Mouse (Mus musculus): ENCODE results near the gene Rapsn.

Rapsn gene

DNA sequence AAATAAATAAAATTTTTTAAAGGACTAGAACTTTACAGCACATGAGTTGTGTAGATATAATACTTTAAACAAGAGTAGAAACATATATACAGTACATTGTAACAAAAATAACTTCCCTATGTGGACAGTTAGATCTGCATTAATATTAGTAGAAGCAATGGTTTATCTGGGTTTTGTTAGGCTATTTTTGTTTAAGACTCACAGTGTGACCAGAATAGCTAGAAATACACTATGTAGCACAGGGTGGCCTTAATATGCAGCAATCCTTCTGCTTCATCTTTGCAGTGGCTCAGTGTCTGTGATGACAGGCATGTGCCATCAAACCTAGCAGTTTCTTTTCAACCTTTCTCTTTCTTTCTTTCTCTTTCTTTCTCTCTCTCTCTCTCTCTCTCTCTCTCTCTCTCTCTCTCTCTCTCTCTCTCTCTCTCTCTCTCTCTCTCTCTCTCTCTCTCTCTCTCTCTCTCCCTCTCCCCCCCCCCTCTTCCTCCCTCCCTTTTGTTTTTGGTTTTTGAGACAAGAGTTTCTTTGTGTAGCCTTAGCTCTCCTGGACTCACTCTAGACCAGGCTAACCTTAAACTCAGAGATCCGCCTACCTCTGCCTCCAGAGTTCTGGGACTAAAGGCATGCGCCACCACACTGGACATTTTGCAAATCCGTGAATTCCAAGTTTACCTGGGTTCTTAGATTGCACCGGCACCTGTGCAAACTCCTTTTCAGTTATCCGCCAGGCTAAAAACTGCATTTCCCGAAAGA, 17.9 kb downstream of the Rapsn start:
- no peak for DNase-seq

- peak; percentile 97 for DNase-seq
Observed at GRCm38 (mm10) chr2:91053934-91054382, 18.5 kb downstream of the Rapsn start, which contains the start of gene Psmc3. Gene Psmc3, plus strand, starts transcription at chr2:91054009.

- no peak for DNase-seq
Observed at GRCm38 (mm10) chr2:91058435-91058834, 23.0 kb downstream of the Rapsn start.

- no peak for DNase-seq
Observed at GRCm38 (mm10) chr2:91059376-91059775, 24.0 kb downstream of the Rapsn start.

DNA sequence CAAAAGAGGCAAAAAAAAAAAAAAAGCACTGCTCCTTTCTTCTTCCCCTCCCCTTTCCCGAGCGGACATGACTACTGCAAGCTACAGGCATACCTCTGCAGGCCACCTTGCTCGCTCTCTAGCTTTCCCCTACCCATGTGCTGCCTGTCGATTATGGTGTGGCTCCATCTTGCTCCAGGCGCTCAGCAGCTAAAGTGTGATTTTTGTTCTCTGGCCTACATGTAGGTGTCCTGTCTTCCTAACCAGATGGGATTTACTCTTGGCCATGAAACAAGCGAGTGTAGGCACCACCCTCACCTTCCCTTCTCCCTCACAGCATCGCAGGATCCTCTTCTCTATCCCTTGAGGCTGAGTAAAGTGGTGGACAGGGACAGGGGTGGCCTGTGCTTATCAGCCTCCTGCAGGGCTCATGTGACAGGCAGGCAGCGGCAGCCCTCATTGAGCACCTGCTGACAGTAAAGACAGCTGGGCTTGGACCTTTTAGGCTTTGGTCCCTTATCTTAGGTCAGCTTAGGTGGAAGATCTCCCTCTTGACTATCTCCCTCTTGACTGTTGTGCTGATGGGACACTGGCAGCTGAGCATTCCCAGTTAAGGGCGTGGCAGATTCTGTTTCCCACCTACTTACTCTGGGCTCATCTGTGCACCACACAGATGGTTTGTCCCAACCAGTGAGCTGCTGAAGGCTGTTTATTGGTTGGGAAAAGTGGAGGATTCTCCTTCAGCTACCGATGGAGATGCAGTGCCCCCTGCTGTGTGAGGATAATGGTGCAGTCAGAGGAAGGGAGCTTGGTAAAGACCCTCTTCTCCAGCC, 25.3 kb downstream of the Rapsn start:
- DNase-seq: no peak

DNA sequence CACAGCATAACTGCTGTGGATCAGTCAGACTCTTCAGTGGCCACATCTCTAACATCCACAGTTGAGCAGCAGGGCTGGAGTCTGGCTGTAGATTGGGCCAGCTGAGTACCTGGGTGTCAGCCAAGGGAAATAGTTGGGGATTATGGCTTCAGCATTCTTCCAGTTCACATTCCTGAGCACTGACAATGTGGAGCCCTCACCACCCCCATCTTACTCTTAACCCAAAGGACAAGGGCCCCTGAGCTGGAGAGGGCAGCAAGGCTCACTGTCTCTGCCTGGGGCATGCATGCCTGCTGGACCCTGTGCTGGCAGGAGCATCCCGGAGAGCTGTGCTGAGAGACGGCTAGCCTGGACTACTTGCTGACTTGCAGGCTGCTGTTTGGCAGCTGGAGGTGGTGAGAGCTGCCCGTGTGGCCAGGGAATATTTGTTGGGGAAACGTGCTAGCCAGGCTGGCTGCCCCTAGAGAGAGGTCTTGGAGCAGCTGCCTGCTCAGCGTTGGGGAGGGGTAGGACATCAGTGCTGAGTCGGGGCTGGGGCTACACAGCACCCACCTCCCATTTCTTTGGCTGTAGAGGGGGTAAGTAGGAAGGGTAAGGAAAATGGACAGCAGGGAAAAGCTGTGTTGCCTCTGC, 26.5 kb downstream of the Rapsn start:
- DNase-seq: no peak

DNA sequence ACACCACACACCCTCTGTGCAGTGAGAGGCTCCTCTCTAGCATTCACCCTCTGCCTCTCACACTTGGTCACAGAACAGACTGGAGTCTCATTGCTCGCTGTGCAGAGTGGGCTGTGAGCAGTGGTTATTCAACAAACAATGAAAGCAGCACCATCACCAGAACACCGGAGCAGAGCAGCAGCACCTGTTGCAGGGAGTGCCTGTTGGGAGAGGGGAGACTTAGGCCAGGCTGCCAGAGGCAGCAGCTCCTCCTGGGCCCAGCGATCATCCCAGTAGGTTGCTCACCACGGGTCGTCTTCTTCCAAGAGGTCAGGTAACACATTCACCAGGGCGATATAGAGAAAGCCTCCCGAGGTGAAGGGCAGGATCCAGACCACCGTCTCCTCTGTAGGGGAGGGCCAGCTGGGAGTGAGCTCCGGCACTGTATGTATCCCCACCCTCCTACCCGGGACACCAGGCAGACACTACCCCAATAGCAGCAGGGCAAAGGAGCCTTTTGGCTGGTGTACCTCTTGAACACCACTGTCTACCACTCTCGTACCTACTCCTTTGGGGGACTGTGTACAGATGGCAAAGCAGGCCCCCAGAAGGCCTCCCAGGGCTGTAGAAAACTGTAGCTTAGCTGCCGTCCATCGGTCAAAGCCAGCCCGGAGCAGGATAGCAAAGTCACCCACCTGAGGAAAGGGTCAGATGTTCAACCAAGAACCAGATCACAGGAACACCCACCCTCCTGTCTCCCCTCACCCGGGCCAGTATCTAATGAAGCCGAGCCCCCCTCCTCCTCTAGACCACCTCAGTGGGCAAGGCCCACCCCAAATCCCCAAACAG, 27.6 kb downstream of the Rapsn start:
- DNase-seq: no peak

GRCm38 (mm10) chr2:91064211-91064610, 28.8 kb downstream of the Rapsn start:
- no peak for DNase-seq

DNA sequence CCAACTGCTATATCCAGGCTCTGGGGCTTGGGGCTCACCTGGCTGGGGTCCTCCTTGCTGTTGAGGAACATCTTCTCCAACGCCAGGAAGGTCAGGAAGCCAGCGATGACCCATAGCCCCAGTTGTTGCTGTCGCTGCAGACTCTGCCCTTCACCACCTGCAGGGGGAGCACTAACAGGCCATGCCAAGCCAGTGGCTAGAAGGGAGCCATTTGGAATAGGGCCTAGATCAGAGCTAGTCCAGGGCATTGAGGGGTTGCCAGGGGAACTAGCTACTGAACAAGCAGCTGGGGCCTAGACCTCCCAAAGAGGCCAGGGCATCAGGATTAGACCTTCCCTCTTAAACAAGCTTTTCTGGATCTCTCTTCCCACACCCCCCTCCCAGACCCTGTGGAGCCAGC, 30.1 kb downstream of the Rapsn start:
- peak; percentile 62 for DNase-seq

- no peak for DNase-seq
Observed at GRCm38 (mm10) chr2:91066455-91066854, 31.0 kb downstream of the Rapsn start.

DNA sequence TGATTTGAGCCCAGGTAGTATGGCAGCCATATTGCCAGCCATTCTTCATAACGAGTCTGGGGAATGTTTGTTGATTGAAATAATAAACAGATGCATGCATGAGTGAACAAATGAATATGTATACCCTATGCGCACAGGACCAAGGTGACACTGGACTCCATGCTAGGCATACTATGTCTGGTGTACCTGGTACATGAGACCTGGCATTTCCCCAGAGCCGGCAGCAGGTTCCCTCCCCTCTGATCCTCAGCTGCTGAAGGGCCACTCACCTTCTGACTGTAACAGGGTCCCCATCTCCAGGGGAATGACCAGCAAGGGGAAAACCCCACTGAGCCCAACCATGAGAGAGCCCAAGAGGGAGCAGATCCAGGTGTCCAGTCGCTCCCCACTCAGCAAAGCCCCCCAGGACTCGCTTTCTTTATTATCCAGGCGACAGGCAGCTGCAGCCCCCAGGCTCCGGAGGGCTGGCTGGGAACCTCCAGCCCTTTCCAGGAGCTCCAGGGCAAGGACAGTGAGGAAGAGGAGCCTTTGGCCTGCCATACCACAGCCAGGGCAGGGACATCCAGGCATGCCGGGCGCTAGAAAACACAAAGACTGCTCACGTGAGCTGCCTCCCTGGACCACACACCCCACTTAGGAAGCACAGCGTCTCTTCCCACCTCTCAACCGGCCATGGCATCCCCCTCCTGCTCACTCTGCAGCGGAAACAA, 32.9 kb downstream of the Rapsn start:
- DNase-seq: no peak

DNA sequence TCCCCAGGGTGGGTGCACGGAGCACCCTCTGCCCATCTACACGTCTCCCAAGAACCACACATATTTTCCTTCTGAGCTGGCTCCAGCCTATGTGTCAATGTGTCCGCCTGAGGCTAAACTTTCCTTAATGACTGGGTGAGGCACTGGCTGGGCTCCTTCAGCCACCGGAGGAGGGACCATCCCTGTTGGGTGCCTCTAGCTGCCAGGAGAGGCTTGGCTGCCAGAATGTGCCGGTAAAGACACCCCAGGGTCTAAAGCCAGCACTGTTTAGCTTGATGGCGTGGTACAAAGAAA, 33.4 kb downstream of the Rapsn start:
- DNase-seq: no peak

DNA sequence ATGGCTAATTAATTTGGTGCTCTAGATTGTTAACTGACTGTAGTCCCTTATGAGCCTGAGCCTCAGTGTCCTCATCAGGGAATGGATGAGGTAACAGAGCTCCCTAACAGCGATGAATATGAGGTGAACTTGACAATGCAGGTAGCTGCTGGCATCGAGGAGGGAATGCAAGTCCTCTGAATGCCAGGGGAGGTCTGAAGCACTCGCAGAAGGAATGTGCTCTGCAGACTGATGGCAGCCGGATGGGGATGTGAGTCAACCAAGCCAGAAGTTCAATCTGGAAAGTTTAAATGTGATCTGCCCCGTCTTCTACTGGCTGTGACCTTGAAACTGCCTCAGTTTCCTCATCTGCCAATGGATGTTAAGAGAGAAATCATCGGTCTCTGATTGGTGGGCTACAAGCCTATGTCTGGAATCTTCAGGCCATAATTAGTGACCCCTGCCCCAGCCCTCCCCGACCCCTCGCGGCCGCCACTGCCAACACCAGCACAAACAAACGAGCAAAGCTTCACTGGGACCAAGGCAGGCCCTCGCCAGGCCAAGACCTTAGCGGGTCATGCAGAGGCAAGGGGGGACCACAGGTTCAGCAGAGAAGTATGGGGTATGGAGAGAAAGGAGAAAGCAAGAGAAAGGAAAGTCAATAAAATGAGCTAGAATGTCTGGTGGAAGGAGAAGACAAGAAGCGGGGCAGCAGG, 34.0 kb downstream of the Rapsn start:
- no peak for DNase-seq

DNA sequence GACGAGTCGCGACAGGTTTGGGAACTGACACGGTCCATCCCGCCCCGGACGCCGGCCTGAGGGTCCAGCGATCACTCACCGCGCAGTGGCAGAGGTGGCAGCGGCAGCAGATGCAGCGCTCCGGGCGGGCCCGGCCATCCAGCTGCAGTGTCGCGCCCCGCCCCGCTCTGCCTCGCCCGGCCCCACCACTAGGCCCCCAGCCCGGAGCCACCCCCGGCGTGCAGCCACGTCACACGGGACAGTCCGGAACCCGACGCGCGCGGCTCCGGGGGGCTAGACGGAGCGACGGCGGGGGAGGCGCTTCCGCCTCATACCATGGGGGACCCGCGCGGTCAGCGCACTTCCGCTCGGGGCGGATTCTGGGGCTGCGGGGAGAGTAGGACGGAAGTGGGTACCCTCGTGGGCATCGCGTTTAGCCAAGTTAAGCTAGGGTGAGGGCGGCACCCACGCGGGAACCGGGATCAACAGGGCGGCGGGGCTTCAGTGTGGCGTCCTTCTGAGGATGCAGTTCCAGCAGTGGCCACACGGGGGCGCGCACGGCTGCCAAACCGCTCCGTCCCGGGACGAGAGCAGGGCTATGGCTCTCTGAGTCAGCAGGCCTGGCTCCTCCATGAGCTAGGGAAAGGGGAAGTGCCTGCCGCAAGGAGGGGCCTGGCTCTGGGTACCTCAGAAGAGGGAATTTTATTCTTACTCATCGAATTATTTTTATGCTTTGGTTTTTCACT, 34.8 kb downstream of the Rapsn start, which contains the start of gene Slc39a13:
TSS of gene Slc39a13 (minus strand) at position 342 of the 725 bp plus-strand sequence.
- peak; percentile 96 for DNase-seq

DNA sequence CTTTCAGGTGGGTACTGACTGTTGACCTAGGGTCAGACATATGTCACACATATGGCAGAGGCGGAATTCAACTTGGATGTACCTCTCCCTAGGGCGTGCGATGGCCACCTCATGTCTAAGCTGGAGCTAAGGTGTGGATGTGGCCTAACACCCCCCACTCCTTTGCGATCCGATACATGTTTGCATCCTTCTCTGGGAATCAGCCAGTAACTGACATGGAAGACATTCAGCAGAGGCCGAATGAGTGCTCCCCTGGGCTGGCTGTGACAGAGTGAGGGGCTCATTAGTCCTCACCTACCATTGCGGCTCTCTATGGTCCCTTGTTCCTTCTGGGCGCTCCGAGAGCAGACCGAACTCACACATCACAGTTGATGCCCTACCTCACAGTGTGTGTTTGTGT, 35.6 kb downstream of the Rapsn start:
- peak; percentile 60 for DNase-seq

DNA sequence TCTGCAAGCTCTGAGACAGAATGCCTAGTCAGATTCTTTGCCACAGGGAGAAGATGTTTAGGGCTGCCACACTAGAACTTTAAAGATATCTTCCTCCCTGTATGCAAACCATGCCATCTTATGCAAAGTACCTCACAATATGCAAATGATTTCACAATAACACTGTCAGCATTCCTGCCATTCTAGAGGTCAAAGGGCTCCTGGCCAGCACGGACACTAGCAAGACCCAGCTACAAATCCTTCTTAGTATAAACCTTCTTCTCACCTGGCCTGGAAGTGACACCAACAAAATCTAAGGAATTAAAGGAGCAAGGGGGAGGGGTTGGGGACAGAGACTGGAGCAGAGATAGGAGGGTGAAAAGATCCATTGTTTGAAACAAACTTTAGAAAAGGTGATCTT, 36.7 kb downstream of the Rapsn start:
- DNase-seq: no peak

DNA sequence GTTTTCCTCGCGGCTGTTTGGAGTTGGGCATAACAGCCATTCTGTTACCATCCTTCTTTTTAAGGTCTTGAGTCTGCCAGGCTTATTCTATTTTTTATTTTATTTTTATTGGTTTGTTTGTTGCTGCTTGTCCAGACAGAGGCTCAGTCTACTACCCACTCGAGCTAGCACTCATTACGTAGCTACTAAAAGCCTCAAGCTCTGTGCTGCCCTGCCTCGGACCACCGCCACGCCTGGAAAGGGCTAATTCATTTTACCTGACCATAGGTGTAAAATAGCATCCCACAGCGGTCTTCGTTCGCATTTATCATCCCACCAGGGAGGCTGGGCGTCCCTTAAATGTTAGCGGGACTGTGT, 42.5 kb downstream of the Rapsn start:
- no peak for DNase-seq

DNA sequence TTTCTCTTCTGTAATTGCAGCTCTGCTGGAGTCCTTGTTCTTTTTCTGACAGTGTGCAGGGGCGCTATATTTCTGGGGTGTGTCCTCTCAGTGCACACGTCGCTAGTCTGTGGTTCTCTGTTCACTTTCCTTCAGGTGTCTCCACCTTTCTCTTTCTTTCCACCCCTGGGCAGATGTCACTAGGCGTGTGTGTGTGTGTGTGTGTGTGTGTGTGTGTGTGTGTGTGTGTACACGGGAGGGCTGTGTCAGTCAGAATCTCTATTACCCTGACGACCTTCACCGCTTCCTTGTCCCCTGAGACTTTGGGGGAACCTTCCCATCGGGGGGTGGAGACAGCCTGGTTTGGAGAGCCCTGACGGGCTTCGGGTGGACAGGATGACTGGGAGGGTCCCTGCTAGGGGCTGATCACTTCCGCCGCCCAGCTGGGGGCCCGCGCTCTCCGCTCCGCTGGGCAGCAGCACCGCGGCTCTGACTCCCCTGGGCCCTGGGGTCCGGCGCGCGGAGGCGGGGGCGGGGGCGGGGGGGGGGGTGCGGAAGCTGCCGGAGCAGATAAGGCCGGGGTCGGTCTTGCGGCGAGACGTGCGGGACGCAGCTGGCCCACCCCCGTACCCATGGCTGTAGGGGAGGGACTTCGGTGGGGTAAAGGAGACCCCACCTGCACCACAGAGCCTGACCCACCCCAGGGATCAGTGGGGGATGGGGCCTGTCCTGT, 43.0 kb downstream of the Rapsn start:
- no peak for DNase-seq

DNA sequence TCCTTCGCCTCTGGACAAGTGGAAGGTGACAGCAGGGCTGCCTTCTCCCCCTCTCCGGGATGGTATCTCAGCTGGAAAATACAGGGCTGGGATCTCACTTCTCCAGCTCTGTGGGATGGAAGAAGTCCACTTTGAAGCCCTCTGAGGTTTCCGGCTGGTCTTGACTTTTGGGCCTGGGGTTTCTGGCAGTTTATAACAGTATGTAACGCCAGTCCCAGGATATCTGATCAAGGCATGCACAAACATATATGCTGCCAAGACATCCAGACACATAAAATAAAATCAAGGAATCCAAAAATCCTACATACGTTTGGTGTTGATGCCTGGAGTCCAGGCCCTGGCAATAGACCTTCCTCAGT, 43.6 kb downstream of the Rapsn start:
- DNase-seq: no peak

DNA sequence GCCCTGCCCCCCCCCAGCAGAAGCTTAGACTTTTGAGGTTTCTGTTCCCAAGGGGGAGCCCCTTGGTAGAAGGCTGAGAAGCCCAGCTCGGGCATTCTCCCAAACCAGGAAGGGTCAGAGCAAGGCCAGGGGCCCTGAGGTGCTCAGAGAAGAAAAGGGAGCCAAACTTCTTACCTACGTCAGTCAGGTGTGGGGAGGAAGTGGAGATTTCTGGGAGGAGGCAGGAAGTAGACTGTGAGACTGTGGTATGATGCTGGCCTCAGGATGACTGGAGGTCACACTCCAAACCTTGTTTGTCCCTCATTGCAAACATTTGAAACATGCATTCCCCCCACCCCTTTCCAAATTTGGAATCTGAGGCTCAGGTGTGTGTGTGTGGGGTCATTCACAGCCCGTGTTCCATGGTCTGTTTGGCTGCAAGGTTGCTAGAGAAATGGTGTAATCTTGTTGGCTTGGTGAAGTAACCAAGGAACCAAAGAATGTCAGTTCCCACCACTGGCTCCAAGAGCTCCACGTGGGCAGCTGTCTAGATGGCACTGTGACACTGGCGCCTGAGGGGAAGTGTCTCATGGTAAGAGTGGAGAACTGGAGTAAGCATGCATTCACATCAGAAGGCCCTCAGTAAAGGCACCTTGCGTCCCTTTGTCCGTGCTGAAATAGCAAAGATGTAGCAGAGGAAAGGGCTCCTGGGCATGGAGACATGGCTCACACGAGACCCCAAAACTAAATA, 45.5 kb downstream of the Rapsn start:
- DNase-seq: no peak
